Mouse (Mus musculus) central nervous system, embryonic 14 days (tissue): Measurements from ENCODE around the gene Ttc8. TPM values are rescaled to one million over a fixed set of nuclear protein-coding genes. Genes with fewer than 3 reads are reported as not detected.

ENCODE experiments used
- polyA plus RNA-seq: library from polyadenylated mRNA; depleted of rRNA; stranded (reverse); fragments of >200 nt; gene quantifications from 2 replicates; pipeline ENCODE4 v1.2.3, GENCODE M21; 2012; rRNA removed

The Ttc8 gene
- polyA plus RNA-seq, result 38.0 and 41.6 TPM in 2 replicates

DNA sequence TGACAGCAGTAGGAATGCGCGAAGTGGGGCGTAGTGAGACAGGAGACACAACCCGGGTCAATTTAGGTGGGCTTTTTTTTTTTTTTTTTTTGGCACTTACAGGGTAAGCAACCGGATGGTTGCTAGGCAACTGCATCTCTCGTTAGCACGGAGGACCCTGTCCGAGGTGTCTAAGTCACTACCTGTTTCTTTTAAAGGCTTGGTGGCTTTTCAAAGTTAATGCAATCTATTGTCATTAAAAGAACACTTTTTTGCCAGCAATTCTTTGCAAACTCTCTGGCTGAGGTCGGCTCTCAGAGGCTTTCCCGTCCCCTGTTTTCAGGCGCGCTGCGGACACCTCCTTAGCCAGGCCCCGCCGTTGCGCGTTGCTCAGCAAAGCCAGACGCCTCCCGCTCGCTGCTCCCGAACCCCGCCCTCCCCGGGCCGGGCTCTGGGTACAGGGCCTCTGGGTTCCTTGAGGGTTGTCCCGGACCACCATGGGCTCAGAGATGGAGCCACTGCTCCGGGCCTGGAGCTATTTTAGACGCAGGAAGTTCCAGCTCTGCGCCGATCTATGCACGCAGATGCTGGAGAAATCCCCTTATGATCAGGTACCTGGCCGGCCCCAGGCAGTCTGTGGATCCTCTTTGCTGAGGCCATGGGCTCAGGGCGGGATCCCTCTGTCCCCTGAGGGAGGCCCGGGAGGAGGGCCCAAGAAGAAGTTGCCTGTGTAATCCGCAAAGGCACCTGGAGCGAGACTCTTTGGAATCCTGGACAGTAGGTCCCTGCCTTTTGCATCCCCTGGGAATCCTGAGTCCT is at the start of gene Ttc8:
Ttc8 (plus strand) TSS at position 381 of the 798 bp plus-strand sequence.

DNA sequence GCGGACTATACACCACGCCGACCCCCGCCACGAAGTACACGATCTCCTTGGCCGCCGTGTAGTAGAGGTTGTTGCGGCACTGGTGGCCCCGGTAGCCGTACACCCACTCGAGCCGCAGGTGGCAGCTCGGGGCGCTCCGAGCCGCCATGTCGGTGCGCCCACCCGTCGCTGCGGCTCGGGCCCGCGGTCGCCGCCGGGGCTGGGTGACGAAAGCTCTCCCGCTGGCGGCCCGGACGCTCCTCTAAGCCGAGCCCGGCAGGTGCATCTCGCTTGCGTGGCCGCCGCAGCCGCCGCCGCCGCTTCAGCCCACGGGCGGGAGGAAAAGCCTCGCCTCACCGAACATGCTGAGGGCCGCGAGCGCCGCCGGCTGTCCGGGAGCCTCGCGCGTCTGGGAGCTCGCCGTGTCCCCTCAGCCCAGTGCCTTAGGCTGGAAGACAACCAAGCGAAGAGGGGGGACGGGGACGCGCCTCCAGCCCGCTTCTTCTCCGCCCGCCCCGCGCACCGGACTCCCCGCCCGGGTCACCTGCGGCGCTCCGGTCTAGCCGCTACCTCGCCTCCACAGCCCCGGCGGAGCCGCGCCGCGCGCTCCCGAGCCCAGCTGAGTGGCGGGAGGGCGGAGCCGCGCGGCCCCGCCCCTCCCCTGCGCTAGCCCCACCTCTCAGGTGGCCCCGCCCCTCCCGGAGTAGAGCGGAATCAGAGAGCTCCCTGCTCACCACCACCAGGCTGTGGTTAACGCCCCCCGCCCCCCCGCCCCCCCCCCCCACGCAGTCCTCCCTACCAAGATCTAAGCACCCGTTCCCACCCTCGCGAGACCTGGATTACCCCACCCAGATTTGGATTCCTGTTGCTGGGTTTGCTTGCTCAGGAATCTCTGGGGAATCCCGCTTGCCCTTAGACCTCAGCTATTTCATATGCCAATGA is 19.2 kb upstream of the Ttc8 start, which contains the start of gene Eml5:
Eml5 (minus strand) TSS at position 604 of the 921 bp plus-strand sequence.

Other genes with a start within 250 kb of the Ttc8 start
- gene Ptpn21, start 183.2 kb upstream of the Ttc8 start, polyA plus RNA-seq, result 7.4 and 8.6 TPM in 2 replicates
- gene Zc3h14, start 173.6 kb upstream of the Ttc8 start, polyA plus RNA-seq, result 148 and 156 TPM in 2 replicates
- gene Eml5, start 19.1 kb upstream of the Ttc8 start, polyA plus RNA-seq, result 65.2 and 81.4 TPM in 2 replicates